In genomic region chr3:29541477-29542079, GRCm38 (mm10) we compare ENCODE assay signal across 16 mouse cellular contexts.
DNase-seq lines count a peak whose midpoint lies in the region; ATAC-seq lines count a peak whose summit lies in the region.
"Had no signal": no experiment of that assay in that cellular context is flagged by ENCODE, and none has a peak within 500 bp of the region (broad histone marks: within the 10 kb centered on the region; RNA-seq: fewer than 3 reads in every experiment).

No protein-coding gene starts in this region.

- H3K36me3 ChIP-seq in forebrain, embryonic 16.5 days (ENCODE audit: control insufficient read depth, insufficient read depth) = no peaks in the 10 kb centered on the region
- no peaks in the 10 kb centered on the region for H3K36me3 ChIP-seq in midbrain, embryonic 12.5 days
- H3K36me3 ChIP-seq in liver, embryonic 11.5 days (ENCODE audit: control insufficient read depth, insufficient read depth, low read length) = no peaks in the 10 kb centered on the region
- H3K36me3 ChIP-seq: limb, embryonic 15.5 days had no signal

- H3K9me3 ChIP-seq in forebrain, embryonic 16.5 days (ENCODE audit: control insufficient read depth, low read length) = no peaks in the 10 kb centered on the region
- H3K9me3 ChIP-seq in midbrain, embryonic 12.5 days = no peaks in the 10 kb centered on the region
- no peaks in the 10 kb centered on the region for H3K9me3 ChIP-seq in liver, embryonic 11.5 days (ENCODE audit: control insufficient read depth, low read length)
- H3K9me3 ChIP-seq: limb, embryonic 15.5 days had no signal

- H3K9ac ChIP-seq in forebrain, embryonic 16.5 days (replicated peaks; ENCODE audit: low read depth, low read length) = no peak overlapping the region
- no peak overlapping the region for H3K9ac ChIP-seq in midbrain, embryonic 12.5 days (replicated peaks)
- H3K9ac ChIP-seq in liver, embryonic 11.5 days (ENCODE audit: low read depth, low read length) = no peak overlapping the region
- H3K9ac ChIP-seq: limb, embryonic 15.5 days; lung, embryonic 14.5 days had no signal

- H3K4me1 ChIP-seq in forebrain, embryonic 16.5 days (replicated peaks; ENCODE audit: control insufficient read depth, insufficient read depth, low read length) = peaks cover 3% of the 10 kb centered on the region; the same call in 1 of the 2 replicates
- H3K4me1 ChIP-seq in midbrain, embryonic 12.5 days = peaks cover 6% of the 10 kb centered on the region; the same call in 1 of the 2 replicates
- no peaks in the 10 kb centered on the region for H3K4me1 ChIP-seq in liver, embryonic 11.5 days (replicated peaks; ENCODE audit: control insufficient read depth, insufficient read depth, low read length)
- H3K4me1 ChIP-seq: limb, embryonic 15.5 days had no signal

- intact Hi-C loops in gastrocnemius, postnatal 14 days (cut with DNase I; ENCODE audit: low total_unique reads) = no loop called here

- H3K27me3 ChIP-seq in forebrain, embryonic 16.5 days (replicated peaks; ENCODE audit: control insufficient read depth, insufficient read depth, low read length) = no peaks in the 10 kb centered on the region
- H3K27me3 ChIP-seq in midbrain, embryonic 12.5 days = no peaks in the 10 kb centered on the region
- no peaks in the 10 kb centered on the region for H3K27me3 ChIP-seq in liver, embryonic 11.5 days (replicated peaks; ENCODE audit: control insufficient read depth, insufficient read depth, low read length)
- H3K27me3 ChIP-seq: limb, embryonic 15.5 days had no signal

- peak; percentile 41 for DNase-seq in ZHBTc4 (ENCODE audit: low read depth, low spot score)
- peak; percentile 52 for DNase-seq in embryo, embryonic 11 days
- DNase-seq in cerebellum, adult 11 months = no peak
- DNase-seq in liver, embryonic 11.5 days (ENCODE audit: low spot score) = no peak
- DNase-seq in gastrocnemius, postnatal 14 days = no peak
- DNase-seq: cerebellum, postnatal 25 days; gastrocnemius, postnatal 10 days; kidney, adult 18-20 months; lung, embryonic 14.5 days; thymus, postnatal 4 days had no signal

- H3K4me3 ChIP-seq in forebrain, embryonic 16.5 days (replicated peaks; ENCODE audit: low read length) = no peak overlapping the region
- no peak overlapping the region for H3K4me3 ChIP-seq in midbrain, embryonic 12.5 days
- H3K4me3 ChIP-seq in liver, embryonic 11.5 days (ENCODE audit: low read depth, low read length) = no peak overlapping the region
- H3K4me3 ChIP-seq: erythroblast, embryonic 14.5 days; left cerebral cortex, adult 2 months; limb, embryonic 15.5 days had no signal

- 0% methylated on average over 1 of the region's 1 CpGs for WGBS in forebrain, embryonic 16.5 days
- 17% methylated on average over 1 of the region's 1 CpGs for WGBS in midbrain, embryonic 12.5 days
- 68% methylated on average over 1 of the region's 1 CpGs for WGBS in liver, embryonic 11.5 days

- H3K4me2 ChIP-seq in forebrain, embryonic 16.5 days (ENCODE audit: low read length) = no peak overlapping the region
- H3K4me2 ChIP-seq in midbrain, embryonic 12.5 days (replicated peaks) = no peak overlapping the region
- no peak overlapping the region for H3K4me2 ChIP-seq in liver, embryonic 11.5 days
- H3K4me2 ChIP-seq: limb, embryonic 15.5 days; lung, embryonic 14.5 days had no signal

- peak; percentile 92 for ATAC-seq in forebrain, embryonic 16.5 days
- peak; percentile 94 for ATAC-seq in midbrain, embryonic 12.5 days (ENCODE audit: low FRiP score, low read depth)
- no peak for ATAC-seq in liver, embryonic 11.5 days (replicated peaks; ENCODE audit: low FRiP score)
- ATAC-seq in erythroblast, adult 5-6 weeks (replicated peaks; ENCODE audit: low FRiP score, poor library complexity, severe bottlenecking) = no peak

- H3K27ac ChIP-seq in forebrain, embryonic 16.5 days (ENCODE audit: low read length) = no peak overlapping the region
- H3K27ac ChIP-seq in midbrain, embryonic 12.5 days (replicated peaks) = no peak overlapping the region; the same call in 1 of the 2 replicates
- H3K27ac ChIP-seq in liver, embryonic 11.5 days (ENCODE audit: low read depth, low read length) = no peak overlapping the region
- H3K27ac ChIP-seq: left cerebral cortex, adult 2 months; limb, embryonic 15.5 days had no signal

Comparison
In these comparisons a context has a peak if more than half of its experiments do, and no peak if none do; other contexts are left out.
1. DNase-seq: peak in ZHBTc4 (single experiment) and embryo, embryonic 11 days (single experiment); none in cerebellum, adult 11 months (single experiment), liver, embryonic 11.5 days (single experiment) and gastrocnemius, postnatal 14 days (single experiment).
2. ATAC-seq: peak in forebrain, embryonic 16.5 days (single experiment) and midbrain, embryonic 12.5 days (single experiment); none in liver, embryonic 11.5 days (single experiment) and erythroblast, adult 5-6 weeks (single experiment).